Mouse (Mus musculus): ENCODE results near the gene Spag6. TPM values are rescaled to one million over a fixed set of nuclear protein-coding genes. Genes with fewer than 3 reads are reported as not detected.

The Spag6 gene
- polyA plus RNA-seq, 1 experiment from 2014 or later, result not detected

GRCm38 (mm10) chr2:18778220-18778619 is 84.4 kb downstream of the Spag6 start:
- WGBS (ENCODE audit: insufficient replicate concordance), result 36% methylated on average over 9 of the region's 9 CpGs
- no peak for ATAC-seq

GRCm38 (mm10) chr2:18779830-18780229 is 86.0 kb downstream of the Spag6 start:
- no peaks in the 10 kb centered on the region for H3K4me1 ChIP-seq (ENCODE audit: insufficient read depth)
- no peak for ATAC-seq
- no peak overlapping the region for H3K4me3 ChIP-seq (ENCODE audit: low read depth, low read length)
- no peak overlapping the region for H3K9ac ChIP-seq (replicated peaks)
- TF ChIP-seq EP300 (IDR thresholded peaks at IDR 0.05; ENCODE audit: low read depth), result no peak
- TF ChIP-seq CTCF (IDR thresholded peaks at IDR 0.05; ENCODE audit: low read depth), result no peak
- no peaks in the 10 kb centered on the region for H3K9me3 ChIP-seq (ENCODE audit: low read length)
- DNase-seq, result no peak
- no peak overlapping the region for H3K27ac ChIP-seq (ENCODE audit: low read depth)
- WGBS (ENCODE audit: insufficient replicate concordance), result 58% methylated on average over 3 of the region's 3 CpGs
- H3K36me3 ChIP-seq (replicated peaks; ENCODE audit: insufficient read depth, low read length), result no peaks in the 10 kb centered on the region
- no peak overlapping the region for H3K4me2 ChIP-seq (ENCODE audit: low read depth, low read length)
- no peaks in the 10 kb centered on the region for H3K27me3 ChIP-seq (ENCODE audit: insufficient read depth, low read length)

More at GRCm38 (mm10) chr2:18778220-18778619, 84.4 kb downstream of the Spag6 start:
- TF ChIP-seq EP300 (IDR thresholded peaks at IDR 0.05; ENCODE audit: low read depth), result no peak
- no peak for TF ChIP-seq CTCF (IDR thresholded peaks at IDR 0.05; ENCODE audit: low read depth)
- no peak overlapping the region for H3K4me2 ChIP-seq (ENCODE audit: low read depth, low read length)
- H3K9ac ChIP-seq (replicated peaks), result no peak overlapping the region
- H3K27ac ChIP-seq (ENCODE audit: low read depth), result no peak overlapping the region
- no peaks in the 10 kb centered on the region for H3K27me3 ChIP-seq (ENCODE audit: insufficient read depth, low read length)
- H3K4me3 ChIP-seq (ENCODE audit: low read depth, low read length), result no peak overlapping the region
- H3K9me3 ChIP-seq (ENCODE audit: low read length), result no peaks in the 10 kb centered on the region
- no peaks in the 10 kb centered on the region for H3K36me3 ChIP-seq (replicated peaks; ENCODE audit: insufficient read depth, low read length)
- no peaks in the 10 kb centered on the region for H3K4me1 ChIP-seq (ENCODE audit: insufficient read depth)
- peak; percentile 38 for DNase-seq

- Histone ChIP-seq H3K27me3 (ENCODE audit: insufficient read depth, low read length) (no peaks in the 10 kb centered on the region), H3K9me3 (ENCODE audit: low read length) (no peaks in the 10 kb centered on the region), H3K4me1 (ENCODE audit: insufficient read depth) (no peaks in the 10 kb centered on the region), H3K4me2 (ENCODE audit: low read depth, low read length) (no peak overlapping the region), H3K4me3 (ENCODE audit: low read depth, low read length) (no peak overlapping the region), H3K9ac (replicated peaks) (no peak overlapping the region), H3K36me3 (replicated peaks; ENCODE audit: insufficient read depth, low read length) (no peaks in the 10 kb centered on the region), H3K27ac (ENCODE audit: low read depth) (no peak overlapping the region)
- TF ChIP-seq EP300 (IDR thresholded peaks at IDR 0.05; ENCODE audit: low read depth) (no peak), CTCF (IDR thresholded peaks at IDR 0.05; ENCODE audit: low read depth) (no peak)
- WGBS (ENCODE audit: insufficient replicate concordance), result 80% methylated on average over 7 of the region's 7 CpGs
- ATAC-seq (no peak), DNase-seq (no peak)
Measured at GRCm38 (mm10) chr2:18781296-18781695, 87.5 kb downstream of the Spag6 start.

- DNase-seq, result no peak
- Histone ChIP-seq H3K4me3 (ENCODE audit: low read depth, low read length) (no peak overlapping the region), H3K4me2 (ENCODE audit: low read depth, low read length) (no peak overlapping the region), H3K9ac (replicated peaks) (no peak overlapping the region), H3K36me3 (replicated peaks; ENCODE audit: insufficient read depth, low read length) (no peaks in the 10 kb centered on the region), H3K27me3 (ENCODE audit: insufficient read depth, low read length) (peaks cover 12% of the 10 kb centered on the region), H3K4me1 (ENCODE audit: insufficient read depth) (no peaks in the 10 kb centered on the region), H3K9me3 (ENCODE audit: low read length) (no peaks in the 10 kb centered on the region), H3K27ac (ENCODE audit: low read depth) (no peak overlapping the region)
- WGBS (ENCODE audit: insufficient replicate concordance), result 75% methylated on average over 4 of the region's 4 CpGs
- no peak for ATAC-seq
- TF ChIP-seq EP300 (IDR thresholded peaks at IDR 0.05; ENCODE audit: low read depth) (no peak), CTCF (IDR thresholded peaks at IDR 0.05; ENCODE audit: low read depth) (no peak)
Measured at GRCm38 (mm10) chr2:18794261-18794660, 100.4 kb downstream of the Spag6 start.

GRCm38 (mm10) chr2:18797776-18798175 is 103.9 kb downstream of the Spag6 start:
- Histone ChIP-seq H3K36me3 (replicated peaks; ENCODE audit: insufficient read depth, low read length) (no peaks in the 10 kb centered on the region), H3K9ac (replicated peaks) (no peak overlapping the region), H3K4me3 (ENCODE audit: low read depth, low read length) (no peak overlapping the region), H3K9me3 (ENCODE audit: low read length) (no peaks in the 10 kb centered on the region), H3K4me1 (ENCODE audit: insufficient read depth) (peaks cover 8% of the 10 kb centered on the region), H3K4me2 (ENCODE audit: low read depth, low read length) (no peak overlapping the region), H3K27me3 (ENCODE audit: insufficient read depth, low read length) (peaks cover 42% of the 10 kb centered on the region), H3K27ac (ENCODE audit: low read depth) (no peak overlapping the region)
- DNase-seq, result no peak
- no peak for TF ChIP-seq CTCF (IDR thresholded peaks at IDR 0.05; ENCODE audit: low read depth)
- no peak for TF ChIP-seq EP300 (IDR thresholded peaks at IDR 0.05; ENCODE audit: low read depth)
- 85% methylated on average over 8 of the region's 8 CpGs for WGBS (ENCODE audit: insufficient replicate concordance)
- ATAC-seq, result no peak

GRCm38 (mm10) chr2:18799265-18799965 is 105.6 kb downstream of the Spag6 start:
- peak overlapping the region; percentile 37 for H3K4me3 ChIP-seq (ENCODE audit: low read depth, low read length)
- H3K9me3 ChIP-seq (ENCODE audit: low read length), result no peaks in the 10 kb centered on the region
- no peak overlapping the region for H3K9ac ChIP-seq (replicated peaks)
- no peak for TF ChIP-seq CTCF (IDR thresholded peaks at IDR 0.05; ENCODE audit: low read depth)
- no peak for TF ChIP-seq EP300 (IDR thresholded peaks at IDR 0.05; ENCODE audit: low read depth)
- WGBS (ENCODE audit: insufficient replicate concordance), result 14% methylated on average over 17 of the region's 17 CpGs
- H3K4me2 ChIP-seq (ENCODE audit: low read depth, low read length), result peak overlapping the region; percentile 58
- DNase-seq, result no peak
- ATAC-seq, result no peak
- H3K27ac ChIP-seq (ENCODE audit: low read depth), result no peak overlapping the region
- peaks cover 50% of the 10 kb centered on the region for H3K27me3 ChIP-seq (ENCODE audit: insufficient read depth, low read length)
- H3K36me3 ChIP-seq (replicated peaks; ENCODE audit: insufficient read depth, low read length), result no peaks in the 10 kb centered on the region
- H3K4me1 ChIP-seq (ENCODE audit: insufficient read depth), result peaks cover 8% of the 10 kb centered on the region

Other genes starting within 250 kb of the Spag6 start
- gene Commd3, start 21.6 kb upstream of the Spag6 start, polyA plus RNA-seq (2015; fragmentation: Nextera tagmentation; extraction: Ambion mirVana), result 115 and 127 TPM in 2 replicates
- 5.1 and 5.7 TPM in 2 replicates for gene Bmi1, start 17.0 kb upstream of the Spag6 start, polyA plus RNA-seq (2015; fragmentation: Nextera tagmentation; extraction: Ambion mirVana)

Measured in liver, postnatal 0 days (tissue).